Mouse (Mus musculus) CH12.LX (cell line): Measurements from ENCODE around the gene Slco4a1. TPM values are rescaled to one million over a fixed set of nuclear protein-coding genes. Genes with fewer than 3 reads are reported as not detected.

Source experiments
- DNase-seq: peaks from one replicate; pipeline ENCODE4 v3.0.0-alpha.2; 2013; ENCODE audit errors: extremely low read depth
- H3K27ac ChIP-seq: 2 replicates; pipeline ENCODE4 v1.5.1; 2012; ENCODE audit warnings: low read depth, mild to moderate bottlenecking, control low read depth, moderate library complexity; ENCODE audit not compliant: insufficient read depth
- H3K27me3 ChIP-seq: replicated peaks from 2 replicates; pipeline ENCODE3; 2012; ENCODE audit warnings: inconsistent platforms
- H3K36me3 ChIP-seq, 2 experiments: replicated peaks in 1 of 2; 2 replicates each; pipeline versions ENCODE3 to v1.6.1; 2012; ENCODE audit warnings: inconsistent platforms in 1 of 2, low read length in 1 of 2, mild to moderate bottlenecking in 1 of 2, mixed read lengths in 1 of 2, moderate library complexity in 1 of 2; ENCODE audit not compliant: control insufficient read depth in 1 of 2, insufficient read depth in 1 of 2
- H3K4me1 ChIP-seq, 2 experiments: 2 replicates each; pipeline ENCODE4 v1.6.1; 2012; ENCODE audit warnings: inconsistent platforms in 1 of 2, moderate library complexity in 1 of 2; ENCODE audit not compliant: insufficient read depth in 2 of 2, control insufficient read depth in 1 of 2
- H3K4me2 ChIP-seq: 2 replicates; pipeline ENCODE4 v1.6.1; 2012; ENCODE audit warnings: low read depth, mild to moderate bottlenecking, control low read depth; ENCODE audit not compliant: poor library complexity, insufficient read depth, severe bottlenecking
- H3K4me3 ChIP-seq, 3 experiments: fragments of 150-350 bp in 1 of 3; sonication (generic) in 1 of 3; replicated peaks in 1 of 3; 2 replicates each; pipeline versions ENCODE3 to v1.5.1; 2011 to 2012; ENCODE audit warnings: low read depth in 2 of 3, low read length in 2 of 3, mild to moderate bottlenecking in 2 of 3, moderate library complexity in 2 of 3, control low read depth in 1 of 3, improper control_type of control experiment in 1 of 3, inconsistent platforms in 1 of 3, mixed read lengths in 1 of 3; ENCODE audit not compliant: poor library complexity in 1 of 3
- H3K79me2 ChIP-seq: replicated peaks from 2 replicates; pipeline ENCODE4 v1.6.1; 2012; ENCODE audit warnings: mild to moderate bottlenecking, moderate library complexity; ENCODE audit not compliant: control insufficient read depth, poor library complexity, insufficient read depth, severe bottlenecking; ENCODE audit errors: extremely low read depth
- H3K9ac ChIP-seq: 2 replicates; pipeline ENCODE4 v1.6.1; 2012; ENCODE audit warnings: low read depth, mild to moderate bottlenecking, control low read depth, moderate library complexity; ENCODE audit not compliant: insufficient read depth
- H3K9me3 ChIP-seq: replicated peaks from 2 replicates; pipeline ENCODE3; 2012; ENCODE audit warnings: low read length, inconsistent platforms, mixed read lengths
- BHLHE40 ChIP-seq: IDR thresholded peaks from 2 replicates; pipeline ENCODE4 v1.6.1; 2011; ENCODE audit warnings: mild to moderate bottlenecking, low read depth, low read length, improper control_type of control experiment
- E2F4 ChIP-seq: IDR thresholded peaks from 2 replicates; pipeline ENCODE4 v1.6.1; 2011; ENCODE audit warnings: low read depth, low read length, improper control_type of control experiment; ENCODE audit not compliant: insufficient replicate concordance
- EP300 ChIP-seq: IDR thresholded peaks from 2 replicates; pipeline ENCODE4 v1.6.1; 2011; ENCODE audit warnings: low read length, improper control_type of control experiment
- ETS1 ChIP-seq: conservative IDR thresholded peaks from 2 replicates; pipeline ENCODE4 v1.6.1; 2012; ENCODE audit warnings: low read depth, mild to moderate bottlenecking, inconsistent platforms, low read length, improper control_type of control experiment, moderate library complexity
- GABPA ChIP-seq: IDR thresholded peaks from 2 replicates; pipeline ENCODE4 v1.6.1; 2012; ENCODE audit warnings: low read depth, low read length, improper control_type of control experiment, inconsistent platforms; ENCODE audit not compliant: insufficient replicate concordance
- HCFC1 ChIP-seq: IDR thresholded peaks from 2 replicates; pipeline ENCODE4 v1.6.1; 2012; ENCODE audit warnings: low read depth, mild to moderate bottlenecking, inconsistent platforms, low read length, improper control_type of control experiment
- JUND ChIP-seq: conservative IDR thresholded peaks from 2 replicates; pipeline ENCODE4 v1.6.1; 2011; ENCODE audit warnings: low read depth, low read length, improper control_type of control experiment
- KAT2A ChIP-seq: IDR thresholded peaks from 2 replicates; pipeline ENCODE4 v1.6.1; 2012; ENCODE audit warnings: low read length, improper control_type of control experiment, inconsistent platforms; ENCODE audit not compliant: insufficient replicate concordance
- MAFK ChIP-seq: IDR thresholded peaks from 2 replicates; pipeline ENCODE4 v1.6.1; 2011; ENCODE audit warnings: low read length, improper control_type of control experiment; ENCODE audit not compliant: insufficient replicate concordance
- MAX ChIP-seq: IDR thresholded peaks from 2 replicates; pipeline ENCODE4 v1.6.1; 2011; ENCODE audit warnings: low read length, improper control_type of control experiment
- MEF2A ChIP-seq: IDR thresholded peaks from 2 replicates; pipeline ENCODE4 v1.6.1; 2014; ENCODE audit warnings: low read depth, mild to moderate bottlenecking, inconsistent platforms, low read length, improper control_type of control experiment, borderline replicate concordance
- MXI1 ChIP-seq: IDR thresholded peaks from 2 replicates; pipeline ENCODE4 v1.6.1; 2011; ENCODE audit warnings: mild to moderate bottlenecking, low read depth, low read length, improper control_type of control experiment
- MYC ChIP-seq: IDR thresholded peaks from 2 replicates; pipeline ENCODE4 v1.6.1; 2011; ENCODE audit warnings: low read depth, mild to moderate bottlenecking, improper control_type of control experiment, low read length
- NRF1 ChIP-seq: IDR thresholded peaks from 2 replicates; pipeline ENCODE4 v1.6.1; 2014; ENCODE audit warnings: low read depth, mild to moderate bottlenecking, inconsistent platforms, low read length, improper control_type of control experiment, moderate library complexity
- PAX5 ChIP-seq: IDR thresholded peaks from 2 replicates; pipeline ENCODE4 v1.6.1; 2012; ENCODE audit warnings: low read length, inconsistent platforms, mixed read lengths
- RAD21 ChIP-seq: IDR thresholded peaks from 2 replicates; pipeline ENCODE4 v1.6.1; 2011; ENCODE audit warnings: low read depth, mild to moderate bottlenecking, low read length, improper control_type of control experiment, moderate library complexity
- SIN3A ChIP-seq: IDR thresholded peaks from 2 replicates; pipeline ENCODE4 v1.6.1; 2012; ENCODE audit warnings: low read length, improper control_type of control experiment, inconsistent platforms
- TBP ChIP-seq: conservative IDR thresholded peaks from 2 replicates; pipeline ENCODE4 v1.6.1; 2011; ENCODE audit warnings: low read depth, low read length, improper control_type of control experiment
- USF2 ChIP-seq: conservative IDR thresholded peaks from 2 replicates; pipeline ENCODE4 v1.6.1; 2011; ENCODE audit warnings: low read depth, low read length, improper control_type of control experiment
- ZKSCAN1 ChIP-seq: IDR thresholded peaks from 2 replicates; pipeline ENCODE4 v1.6.1; 2012; ENCODE audit warnings: low read depth, inconsistent platforms, low read length, improper control_type of control experiment, borderline replicate concordance
- ZNF384 ChIP-seq: IDR thresholded peaks from 2 replicates; pipeline ENCODE4 v1.6.1; 2012; ENCODE audit warnings: low read depth, low read length, improper control_type of control experiment, inconsistent platforms
- dilution Hi-C: fragments of 300-500 bp; cut with MboI; formaldehyde crosslinking; loops from 2 replicates; pipeline ENCODE4 v1.14.3; 2020; ENCODE audit warnings: low sequenced_read_pairs; ENCODE audit not compliant: extremely low pct_unique_long_range_greater_than_20kb, extremely low pct_ligation_motif_present
- in situ Hi-C: fragments of 300-500 bp; cut with MboI; formaldehyde crosslinking; loops from 3 replicates; pipeline ENCODE4 v1.14.3; 2019; ENCODE audit warnings: low sequenced_read_pairs, low pct_ligation_motif_present, low pct_unique_long_range_greater_than_20kb, mixed read lengths
- polyA plus RNA-seq: library from polyadenylated mRNA; unstranded; fragments of >175 nt; gene quantifications from 2 replicates; pipeline ENCODE4 v1.2.1, GENCODE M21; 2012; ENCODE audit warnings: low read depth; ENCODE audit not compliant: insufficient read length
- total RNA-seq, 2 experiments: library from RNA; depleted of rRNA; stranded (reverse); fragments of 300-350 nt in 1 of 2; fragments of >200 nt in 1 of 2; gene quantifications; 2 replicates each; pipeline ENCODE4 v1.2.3; 2012 to 2014

The Slco4a1 gene
- total and polyA plus RNA-seq, 3 experiments, result 1.9 to 5.4 (median 3.9) TPM

DNA sequence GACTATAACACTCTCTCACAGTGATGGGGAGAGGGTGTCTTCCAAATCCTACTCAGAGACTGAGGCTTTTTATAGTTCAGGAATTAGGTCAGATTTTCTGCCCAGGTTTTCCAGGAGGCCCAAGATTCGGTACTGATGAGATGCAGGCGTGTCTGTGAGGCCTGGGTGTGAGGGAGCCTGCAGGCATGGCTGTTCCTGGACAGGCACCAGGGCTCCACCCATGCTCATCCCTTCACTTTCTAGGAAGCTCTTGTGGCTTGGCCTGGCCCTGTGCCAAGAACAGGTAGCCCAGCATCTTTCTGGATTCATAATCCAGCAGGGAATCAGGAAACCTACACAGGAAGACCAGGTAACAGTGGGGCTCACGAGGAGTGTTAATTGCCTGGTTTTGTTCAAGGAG lies 40.4 kb upstream of the Slco4a1 start:
- dilution Hi-C loops, result no loop called here
- Histone ChIP-seq H3K79me2 (no peaks in the 10 kb centered on the region), H3K4me2 (no peak overlapping the region), H3K36me3 (no peaks in the 10 kb centered on the region), H3K9me3 (no peaks in the 10 kb centered on the region), H3K4me3 (no peak overlapping the region), H3K4me1 (no peaks in the 10 kb centered on the region), H3K27ac (no peak overlapping the region), H3K9ac (no peak overlapping the region), H3K27me3 (peaks cover 37% of the 10 kb centered on the region)
- no peak for TF ChIP-seq MAX
- TF ChIP-seq USF2, result no peak
- no peak for TF ChIP-seq TBP
- no peak for TF ChIP-seq PAX5
- TF ChIP-seq MXI1, result no peak
- no peak for TF ChIP-seq MYC
- no peak for TF ChIP-seq MAFK
- TF ChIP-seq RAD21, result no peak
- TF ChIP-seq JUND, result no peak
- no peak for TF ChIP-seq ZKSCAN1
- no peak for TF ChIP-seq ETS1
- no peak for TF ChIP-seq MEF2A
- TF ChIP-seq HCFC1, result no peak
- no peak for TF ChIP-seq BHLHE40
- TF ChIP-seq E2F4, result no peak
- TF ChIP-seq SIN3A, result no peak
- no peak for TF ChIP-seq ZNF384
- TF ChIP-seq KAT2A, result no peak
- no peak for TF ChIP-seq GABPA
- no peak for DNase-seq
- in situ Hi-C loops, result no loop called here

DNA sequence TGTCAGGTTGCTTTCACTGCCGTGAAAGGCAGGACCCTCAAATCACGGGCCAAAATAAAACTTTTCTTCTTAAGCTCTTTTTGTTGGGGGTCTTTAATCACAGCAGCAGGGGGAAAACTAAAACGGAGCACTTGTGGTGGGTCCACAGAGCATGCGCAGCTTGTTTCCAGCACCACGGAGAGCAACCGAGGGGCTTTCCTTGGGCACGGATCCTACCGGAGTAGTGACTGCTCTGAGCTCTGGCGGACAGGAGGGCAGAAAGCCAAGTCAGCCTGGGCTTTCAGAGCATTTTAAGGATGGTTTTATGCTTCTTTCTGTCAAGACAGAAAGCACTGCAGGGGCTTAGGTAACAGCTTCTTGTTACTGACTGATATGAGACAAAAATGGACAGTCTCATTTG lies 38.3 kb upstream of the Slco4a1 start:
- in situ Hi-C loops, result no loop called here
- no peak for DNase-seq

More for the DNA sequence above, 38.3 kb upstream of the Slco4a1 start:
- Histone ChIP-seq H3K79me2 (no peaks in the 10 kb centered on the region), H3K27me3 (peaks cover 41% of the 10 kb centered on the region), H3K4me2 (no peak overlapping the region), H3K9ac (no peak overlapping the region), H3K27ac (no peak overlapping the region), H3K36me3 (no peaks in the 10 kb centered on the region), H3K4me1 (no peaks in the 10 kb centered on the region), H3K4me3 (no peak overlapping the region), H3K9me3 (no peaks in the 10 kb centered on the region)
- TF ChIP-seq EP300, result no peak
- 0 out of 2 replicates have a peak, but pooled peaks have one; percentile 15 for TF ChIP-seq NRF1
- no peak for TF ChIP-seq PAX5
- dilution Hi-C loops, result no loop called here
